ENCODE assay signal across 7 mouse cellular contexts in the genomic region with DNA sequence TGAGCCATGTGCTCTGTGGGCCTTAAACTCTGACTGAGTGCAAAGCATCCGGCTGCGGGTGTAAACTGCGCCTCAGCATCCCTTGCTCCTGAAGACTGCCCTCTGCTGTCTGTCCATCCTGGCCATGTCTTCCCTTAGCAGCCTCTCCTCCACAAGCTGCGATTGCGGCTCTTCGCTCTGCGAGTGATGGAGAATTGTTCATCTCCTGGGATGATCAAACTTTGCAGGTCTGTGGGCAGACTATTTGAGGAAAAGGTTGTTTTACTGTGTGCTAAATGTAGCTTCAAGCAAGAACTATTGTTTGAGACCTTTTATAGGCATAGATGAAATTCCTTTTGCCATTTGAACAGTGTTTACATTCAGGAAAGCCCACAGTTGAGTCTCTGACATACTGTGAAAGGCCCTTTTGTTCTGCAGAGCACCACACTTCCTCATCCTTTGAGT.
DNase-seq lines count a peak whose midpoint lies in the region; ATAC-seq and TF ChIP-seq lines count a peak whose summit lies in the region.

No protein-coding gene starts in this region.

- no peaks in the 10 kb centered on the region for H3K27me3 ChIP-seq in neural tube, embryonic 15.5 days (replicated peaks)

- TF ChIP-seq CTCF in lung, adult 2 months (IDR thresholded peaks at IDR 0.05; ENCODE audit: insufficient read depth, low read length), result peak; percentile 63
- peak; percentile 85; the same call in 1 of the 2 replicates for TF ChIP-seq CTCF in embryonic fibroblast, embryonic 13.5 days (IDR thresholded peaks at IDR 0.05; ENCODE audit: borderline replicate concordance, insufficient read depth, low read length)

- no peak overlapping the region for H3K4me3 ChIP-seq in lung, adult 2 months (replicated peaks; ENCODE audit: extremely low read depth, low read depth, low read length)
- no peak overlapping the region for H3K4me3 ChIP-seq in embryonic fibroblast, embryonic 13.5 days (ENCODE audit: insufficient read depth, low read length)
- H3K4me3 ChIP-seq in neural tube, embryonic 15.5 days (replicated peaks), result no peak overlapping the region

- no peak for TF ChIP-seq POLR2A in lung, adult 2 months (IDR thresholded peaks at IDR 0.05; ENCODE audit: borderline replicate concordance, extremely low read depth, low read depth, low read length)
- no peak for TF ChIP-seq POLR2A in embryonic fibroblast, embryonic 13.5 days (IDR thresholded peaks at IDR 0.05; ENCODE audit: low read depth, low read length)

- no peak overlapping the region for H3K4me2 ChIP-seq in neural tube, embryonic 15.5 days

- ATAC-seq in neural tube, embryonic 15.5 days (ENCODE audit: low FRiP score), result peak; percentile 38; the same call in 1 of the 2 replicates

- no peaks in the 10 kb centered on the region for H3K36me3 ChIP-seq in neural tube, embryonic 15.5 days

- 32% methylated on average over 7 of the region's 7 CpGs for WGBS in lung, adult 2 months
- 11% methylated on average over 7 of the region's 7 CpGs for WGBS in neural tube, embryonic 15.5 days

- no peak overlapping the region for H3K9ac ChIP-seq in neural tube, embryonic 15.5 days (replicated peaks)

- no peak for DNase-seq in lung, adult 2 months
- no peak for DNase-seq in lung, adult 18-20 months
- DNase-seq in kidney, postnatal 4 days, result peak; percentile 51 to 52
- no peak for DNase-seq in ovary, adult 18-20 months (ENCODE audit: low spot score)
- DNase-seq in thymus, postnatal 14 days, result no peak

- no peaks in the 10 kb centered on the region for H3K9me3 ChIP-seq in neural tube, embryonic 15.5 days (replicated peaks)

- peaks cover 10% of the 10 kb centered on the region for H3K4me1 ChIP-seq in lung, adult 2 months (ENCODE audit: control insufficient read depth, insufficient read depth, low read length)
- peaks cover 5% of the 10 kb centered on the region; the same call in 1 of the 2 replicates for H3K4me1 ChIP-seq in embryonic fibroblast, embryonic 13.5 days (ENCODE audit: control insufficient read depth, insufficient read depth, low read length)
- peaks cover 8% of the 10 kb centered on the region for H3K4me1 ChIP-seq in neural tube, embryonic 15.5 days

- H3K27ac ChIP-seq in embryonic fibroblast, embryonic 13.5 days (ENCODE audit: insufficient read depth, low read length), result no peak overlapping the region
- no peak overlapping the region for H3K27ac ChIP-seq in neural tube, embryonic 15.5 days (replicated peaks)

Comparison
In these comparisons a context has a peak if more than half of its experiments do, and no peak if none do; other contexts are left out.
1. DNase-seq: peak in kidney, postnatal 4 days (2 of 2); none in lung, adult 2 months (single experiment), lung, adult 18-20 months (0 of 2), ovary, adult 18-20 months (single experiment) and thymus, postnatal 14 days (single experiment).